Comparison of ENCODE assay signal across 7 mouse cellular contexts in the genomic region with DNA sequence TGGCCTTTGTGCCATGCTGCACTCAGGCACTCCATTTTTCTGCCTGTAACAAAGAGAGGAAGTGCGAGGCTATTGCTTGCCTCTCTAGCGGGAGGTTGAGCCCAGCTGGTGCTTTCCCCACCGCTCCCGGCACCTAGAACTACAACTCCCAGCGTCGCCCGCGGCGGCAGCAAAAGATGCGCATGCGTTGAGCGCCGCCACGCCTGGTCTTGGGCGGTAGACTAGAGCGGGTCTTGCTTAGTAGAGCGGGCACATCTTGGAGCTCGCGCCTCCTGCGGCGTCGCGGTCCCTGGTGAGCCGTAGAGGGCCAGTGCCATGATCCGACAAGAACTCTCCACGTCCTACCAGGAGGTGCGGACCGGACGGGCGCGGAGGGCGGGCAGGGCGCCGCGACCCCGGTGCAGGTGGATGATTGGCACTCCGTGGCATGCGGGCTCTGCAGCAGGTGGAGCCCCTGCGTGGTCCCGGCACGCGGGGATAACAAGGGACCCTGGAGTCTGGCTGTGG. TPM values are rescaled to one million over a fixed set of nuclear protein-coding genes. Genes with fewer than 3 reads are reported as not detected.
A peak's percentile ranks its signal among the peaks of the same experiment; 100 is the strongest.
DNase-seq lines count a peak whose midpoint lies in the region; ATAC-seq lines count a peak whose summit lies in the region.

A gene (plus strand): TSS at position 187 of the 507 bp plus-strand sequence.

- no peaks in the 10 kb centered on the region for H3K9me3 ChIP-seq in limb, embryonic 10.5 days (replicated peaks)
- H3K9me3 ChIP-seq in midbrain, embryonic 13.5 days, result no peaks in the 10 kb centered on the region

- peak within 1 kb of the TSS; percentile 83 for H3K4me2 ChIP-seq in midbrain, embryonic 13.5 days (replicated peaks)

- peak within 1 kb of the TSS; percentile 96 for H3K4me3 ChIP-seq in limb, embryonic 10.5 days
- peak within 1 kb of the TSS; percentile 85 for H3K4me3 ChIP-seq in midbrain, embryonic 13.5 days (replicated peaks)

- ATAC-seq in granulocyte monocyte progenitor cell, adult 5-6 weeks (replicated peaks; ENCODE audit: poor library complexity, severe bottlenecking), result peak; percentile 80
- ATAC-seq in midbrain, embryonic 13.5 days, result peak; percentile 94

- peaks cover 32% of the 10 kb centered on the region for H3K4me1 ChIP-seq in limb, embryonic 10.5 days
- peaks cover 32% of the 10 kb centered on the region for H3K4me1 ChIP-seq in midbrain, embryonic 13.5 days (replicated peaks)

- H3K9ac ChIP-seq in midbrain, embryonic 13.5 days (replicated peaks), result peak within 1 kb of the TSS; percentile 92

- no peaks in the 10 kb centered on the region for H3K27me3 ChIP-seq in limb, embryonic 10.5 days (ENCODE audit: low read depth, poor library complexity, severe bottlenecking)
- H3K27me3 ChIP-seq in midbrain, embryonic 13.5 days, result no peaks in the 10 kb centered on the region

- WGBS in limb, embryonic 10.5 days, result under 1% methylated on average over 42 of the region's 42 CpGs
- WGBS in midbrain, embryonic 13.5 days, result under 1% methylated on average over 42 of the region's 42 CpGs

- DNase-seq in adrenal gland, adult 8-10 months, result peak; percentile 91
- peak; percentile 95 for DNase-seq in embryo, embryonic 9.5 days (ENCODE audit: extremely low spot score)
- peak; percentile 91 for DNase-seq in kidney, adult 11 months
- DNase-seq in limb, embryonic 10.5 days (ENCODE audit: low spot score), result peak; percentile 97
- peak; percentile 94 for DNase-seq in spleen, adult 12 weeks (ENCODE audit: low spot score)

- peak within 1 kb of the TSS; percentile 93 for H3K27ac ChIP-seq in limb, embryonic 10.5 days
- H3K27ac ChIP-seq in midbrain, embryonic 13.5 days, result peak within 1 kb of the TSS; percentile 86

- peaks cover 17% of the 10 kb centered on the region for H3K36me3 ChIP-seq in limb, embryonic 10.5 days
- H3K36me3 ChIP-seq in midbrain, embryonic 13.5 days, result peaks cover 9% of the 10 kb centered on the region

RNA-seq across cellular contexts. Expression of the gene that starts here (rescaled TPM):
- 1 to 10 TPM; 6.0 to 9.2 (median 8.4) TPM for total RNA-seq in adrenal gland, adult 8-10 months (2022)
- total RNA-seq in granulocyte monocyte progenitor cell, adult 5-6 weeks (2014; fragmentation: Nextera tagmentation), result 25.5 and 27.2 TPM in 2 replicates
- total RNA-seq in granulocyte monocyte progenitor cell, adult 5-6 weeks (2017), result 19.7 and 23.2 TPM in 2 replicates
- polyA plus RNA-seq in limb, embryonic 10.5 days (2016; fragmentation: Nextera tagmentation; extraction: Ambion mirVana), result 25.6 and 27.0 TPM in 2 replicates
- 46.9 and 48.7 TPM in 2 replicates for polyA plus RNA-seq in midbrain, embryonic 13.5 days (2015; fragmentation: Nextera tagmentation; extraction: Ambion mirVana)

Comparison
In these comparisons a context has a peak if more than half of its experiments do, and no peak if none do; other contexts are left out.
1. Peak in every context shown above with its lines: DNase-seq, ATAC-seq, H3K4me3 ChIP-seq and H3K27ac ChIP-seq.